Mouse (Mus musculus): ENCODE results near the gene Eef1a2. TPM values are rescaled to one million over a fixed set of nuclear protein-coding genes. Genes with fewer than 3 reads are reported as not detected.

Gene Eef1a2
- polyA plus RNA-seq, 1 experiment, result not detected

- H3K4me1 ChIP-seq (ENCODE audit: control insufficient read depth, insufficient read depth, low read length), result peaks cover 4% of the 10 kb centered on the region
- TF ChIP-seq CTCF (IDR thresholded peaks at IDR 0.05; ENCODE audit: low read depth, low read length) (no peak), POLR2A (IDR thresholded peaks at IDR 0.05; ENCODE audit: borderline replicate concordance, low read depth, low read length) (no peak)
- H3K4me3 ChIP-seq (ENCODE audit: insufficient read depth, low read length), result no peak overlapping the region
- H3K27ac ChIP-seq (ENCODE audit: insufficient read depth, low read depth, low read length), result no peak overlapping the region
Measured at GRCm38 (mm10) chr2:181159771-181160170, 3.0 kb upstream of the Eef1a2 start.

GRCm38 (mm10) chr2:181159091-181159514 is 2.3 kb upstream of the Eef1a2 start:
- H3K4me3 ChIP-seq (ENCODE audit: insufficient read depth, low read length), result no peak overlapping the region
- H3K27ac ChIP-seq (ENCODE audit: insufficient read depth, low read depth, low read length), result no peak overlapping the region
- H3K4me1 ChIP-seq (ENCODE audit: control insufficient read depth, insufficient read depth, low read length), result peaks cover 4% of the 10 kb centered on the region
- TF ChIP-seq POLR2A (IDR thresholded peaks at IDR 0.05; ENCODE audit: borderline replicate concordance, low read depth, low read length) (no peak), CTCF (IDR thresholded peaks at IDR 0.05; ENCODE audit: low read depth, low read length) (no peak)

DNA sequence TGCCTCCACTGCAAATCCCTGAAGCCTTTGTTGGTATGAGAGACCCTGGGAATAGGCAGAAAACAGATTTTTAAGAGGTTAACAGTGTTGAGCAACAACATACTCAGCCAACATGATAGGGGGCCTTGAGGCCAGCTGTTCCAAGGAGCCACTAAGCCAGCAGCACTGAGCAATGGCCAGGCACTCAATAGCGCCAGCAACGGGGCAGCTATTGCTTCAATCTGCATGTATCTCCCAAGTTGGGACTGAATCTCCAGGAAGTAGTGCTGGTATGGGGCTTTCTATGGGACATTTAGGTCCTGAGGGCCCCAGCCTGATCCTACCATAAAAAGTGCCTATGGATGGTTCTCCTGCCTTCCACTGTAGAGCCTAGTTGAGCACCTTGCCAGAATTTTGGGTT is 1.7 kb upstream of the Eef1a2 start:
- TF ChIP-seq POLR2A (IDR thresholded peaks at IDR 0.05; ENCODE audit: borderline replicate concordance, low read depth, low read length) (no peak), CTCF (IDR thresholded peaks at IDR 0.05; ENCODE audit: low read depth, low read length) (no peak)

DNA sequence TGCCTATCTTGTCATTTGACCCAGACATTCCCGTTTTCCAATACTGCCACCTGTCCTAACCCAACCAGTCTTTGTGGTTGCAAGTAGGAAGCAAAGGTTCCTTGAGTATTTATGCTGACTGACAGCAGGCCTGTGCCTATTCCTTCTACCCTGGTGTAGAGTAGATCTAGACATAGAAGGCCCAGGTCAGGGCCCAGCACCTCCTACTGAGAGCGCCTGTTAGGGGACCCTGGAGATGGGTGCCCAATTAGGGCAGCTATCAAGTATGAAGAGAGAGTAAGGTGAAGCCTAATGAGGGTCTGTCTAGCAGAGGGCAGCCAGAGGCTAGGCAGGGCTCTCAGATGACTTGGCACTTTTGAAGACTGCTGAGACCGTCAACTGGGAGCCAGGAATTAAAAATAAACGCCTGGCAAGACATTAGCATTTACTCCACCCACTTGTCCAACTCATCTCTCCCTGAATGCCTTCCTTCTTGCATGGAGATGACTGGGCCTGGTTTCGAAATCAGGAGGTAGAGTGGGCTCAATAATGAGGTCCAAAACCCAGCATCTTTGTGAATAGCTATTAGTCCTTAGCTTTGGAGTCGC is 995 bp upstream of the Eef1a2 start:
- TF ChIP-seq CTCF (IDR thresholded peaks at IDR 0.05; ENCODE audit: low read depth, low read length), result no peak
- TF ChIP-seq POLR2A (IDR thresholded peaks at IDR 0.05; ENCODE audit: borderline replicate concordance, low read depth, low read length), result no peak
- no peak overlapping the region for H3K4me3 ChIP-seq (ENCODE audit: insufficient read depth, low read length)
- H3K27ac ChIP-seq (ENCODE audit: insufficient read depth, low read depth, low read length), result no peak overlapping the region
- peaks cover 4% of the 10 kb centered on the region for H3K4me1 ChIP-seq (ENCODE audit: control insufficient read depth, insufficient read depth, low read length)

More for the DNA sequence above, 1.7 kb upstream of the Eef1a2 start:
- Histone ChIP-seq H3K4me3 (ENCODE audit: insufficient read depth, low read length) (no peak overlapping the region), H3K27ac (ENCODE audit: insufficient read depth, low read depth, low read length) (no peak overlapping the region), H3K4me1 (ENCODE audit: control insufficient read depth, insufficient read depth, low read length) (peaks cover 4% of the 10 kb centered on the region)

GRCm38 (mm10) chr2:181157180-181157579 is 366 bp upstream of the Eef1a2 start:
- H3K4me1 ChIP-seq (ENCODE audit: control insufficient read depth, insufficient read depth, low read length), result peaks cover 4% of the 10 kb centered on the region
- H3K27ac ChIP-seq (ENCODE audit: insufficient read depth, low read depth, low read length), result no peak overlapping the region
- TF ChIP-seq CTCF (IDR thresholded peaks at IDR 0.05; ENCODE audit: low read depth, low read length), result no peak
- TF ChIP-seq POLR2A (IDR thresholded peaks at IDR 0.05; ENCODE audit: borderline replicate concordance, low read depth, low read length), result no peak
- no peak overlapping the region for H3K4me3 ChIP-seq (ENCODE audit: insufficient read depth, low read length)

DNA sequence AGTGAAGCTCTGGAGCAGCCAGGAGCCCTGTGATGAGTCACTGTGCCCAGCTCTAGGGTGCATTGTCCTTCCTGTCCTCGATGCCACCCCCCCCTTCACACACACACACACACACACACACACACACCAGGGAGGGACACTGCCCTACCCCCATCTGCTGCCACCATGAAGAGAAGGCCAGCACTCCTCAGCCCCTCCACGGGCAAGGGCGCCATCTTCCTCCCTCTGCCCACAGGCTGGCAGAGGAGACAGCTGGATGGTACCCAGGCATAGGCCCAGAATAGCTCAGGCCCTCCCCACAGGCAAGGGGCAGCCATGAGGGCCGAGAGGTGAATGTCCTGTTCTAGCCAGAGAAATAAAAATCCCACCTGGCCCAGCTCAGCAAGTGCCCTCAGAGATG is 1.0 kb downstream of the Eef1a2 start:
- peaks cover 4% of the 10 kb centered on the region for H3K4me1 ChIP-seq (ENCODE audit: control insufficient read depth, insufficient read depth, low read length)
- H3K4me3 ChIP-seq (ENCODE audit: insufficient read depth, low read length), result no peak overlapping the region
- TF ChIP-seq CTCF (IDR thresholded peaks at IDR 0.05; ENCODE audit: low read depth, low read length) (no peak), POLR2A (IDR thresholded peaks at IDR 0.05; ENCODE audit: borderline replicate concordance, low read depth, low read length) (no peak)
- H3K27ac ChIP-seq (ENCODE audit: insufficient read depth, low read depth, low read length), result no peak overlapping the region

DNA sequence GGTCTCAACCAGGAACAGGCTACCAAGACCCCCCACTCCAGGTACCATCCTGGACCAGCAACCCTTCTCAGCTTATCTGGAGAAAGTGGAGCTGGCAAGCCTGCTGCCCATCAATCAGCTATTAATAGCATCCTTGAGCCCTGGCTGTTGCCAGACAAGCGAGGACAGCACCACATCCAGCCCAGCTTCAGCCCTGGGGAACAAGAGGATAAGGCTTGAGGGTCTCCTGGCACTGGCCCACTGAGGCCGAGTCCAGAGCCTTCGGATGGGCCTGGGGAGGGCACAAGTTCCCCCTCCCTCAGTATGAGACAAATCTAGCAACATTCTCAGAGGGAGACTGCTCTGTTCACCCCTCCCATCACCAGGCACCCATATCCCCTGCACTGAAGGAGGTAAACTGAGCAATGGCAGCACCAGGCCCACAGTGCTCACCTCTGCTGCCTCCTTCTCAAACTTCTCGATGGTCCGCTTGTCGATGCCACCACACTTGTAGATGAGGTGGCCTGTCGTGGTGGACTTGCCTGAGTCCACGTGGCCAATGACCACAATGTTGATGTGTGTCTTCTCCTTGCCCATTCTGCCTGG is 1.9 kb downstream of the Eef1a2 start:
- Histone ChIP-seq H3K4me3 (ENCODE audit: insufficient read depth, low read length) (no peak overlapping the region), H3K27ac (ENCODE audit: insufficient read depth, low read depth, low read length) (no peak overlapping the region), H3K4me1 (ENCODE audit: control insufficient read depth, insufficient read depth, low read length) (peaks cover 4% of the 10 kb centered on the region)
- no peak for TF ChIP-seq CTCF (IDR thresholded peaks at IDR 0.05; ENCODE audit: low read depth, low read length)
- TF ChIP-seq POLR2A (IDR thresholded peaks at IDR 0.05; ENCODE audit: borderline replicate concordance, low read depth, low read length), result no peak

- H3K4me3 ChIP-seq (ENCODE audit: insufficient read depth, low read length), result no peak overlapping the region
- TF ChIP-seq CTCF (IDR thresholded peaks at IDR 0.05; ENCODE audit: low read depth, low read length) (no peak), POLR2A (IDR thresholded peaks at IDR 0.05; ENCODE audit: borderline replicate concordance, low read depth, low read length) (no peak)
- no peak overlapping the region for H3K27ac ChIP-seq (ENCODE audit: insufficient read depth, low read depth, low read length)
- peaks cover 4% of the 10 kb centered on the region for H3K4me1 ChIP-seq (ENCODE audit: control insufficient read depth, insufficient read depth, low read length)
Measured at GRCm38 (mm10) chr2:181154361-181154760, 2.5 kb downstream of the Eef1a2 start.

DNA sequence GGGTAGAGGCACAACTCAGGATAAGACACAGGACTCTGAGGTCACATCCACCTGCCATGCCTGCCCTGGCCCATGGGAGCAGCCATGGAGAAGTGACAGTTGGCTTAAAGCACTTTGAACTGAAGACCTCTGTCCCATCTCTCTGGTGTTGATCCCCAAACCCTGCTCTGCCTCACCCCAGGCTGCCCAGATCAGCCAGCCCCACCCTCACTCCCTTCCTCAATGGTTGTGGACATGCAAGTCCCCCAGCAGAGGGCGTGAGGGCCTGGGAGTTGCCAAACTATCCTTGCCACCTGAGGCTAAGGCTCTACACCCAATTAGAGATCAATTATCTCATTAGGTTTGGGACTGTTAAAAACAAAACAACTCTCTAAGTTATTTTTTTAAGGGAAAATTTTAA is 3.0 kb downstream of the Eef1a2 start:
- TF ChIP-seq POLR2A (IDR thresholded peaks at IDR 0.05; ENCODE audit: borderline replicate concordance, low read depth, low read length) (no peak), CTCF (IDR thresholded peaks at IDR 0.05; ENCODE audit: low read depth, low read length) (no peak)
- no peak overlapping the region for H3K4me3 ChIP-seq (ENCODE audit: insufficient read depth, low read length)
- peaks cover 4% of the 10 kb centered on the region for H3K4me1 ChIP-seq (ENCODE audit: control insufficient read depth, insufficient read depth, low read length)
- no peak overlapping the region for H3K27ac ChIP-seq (ENCODE audit: insufficient read depth, low read depth, low read length)

DNA sequence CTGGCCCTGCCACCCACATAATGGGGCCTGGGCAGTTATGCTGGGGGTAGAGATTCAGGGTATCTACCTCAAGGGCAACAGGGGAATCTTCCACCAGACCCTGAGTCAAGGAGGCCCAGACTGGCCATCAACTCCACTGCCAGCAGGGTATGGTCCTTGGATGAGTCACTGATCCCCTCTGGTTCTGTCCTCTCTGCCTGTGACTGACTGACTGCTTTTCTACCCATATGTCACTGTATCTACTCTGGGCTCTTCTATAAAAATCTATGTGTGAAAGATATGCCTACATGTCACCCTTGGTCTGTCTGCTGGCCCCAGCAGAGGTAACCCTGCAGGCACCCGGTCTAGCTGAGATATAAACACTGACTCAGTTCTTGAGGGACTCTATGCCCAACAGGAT is 3.7 kb downstream of the Eef1a2 start:
- Histone ChIP-seq H3K4me3 (ENCODE audit: insufficient read depth, low read length) (no peak overlapping the region), H3K27ac (ENCODE audit: insufficient read depth, low read depth, low read length) (no peak overlapping the region), H3K4me1 (ENCODE audit: control insufficient read depth, insufficient read depth, low read length) (peaks cover 4% of the 10 kb centered on the region)
- TF ChIP-seq CTCF (IDR thresholded peaks at IDR 0.05; ENCODE audit: low read depth, low read length) (no peak), POLR2A (IDR thresholded peaks at IDR 0.05; ENCODE audit: borderline replicate concordance, low read depth, low read length) (no peak)
